Mouse (Mus musculus): ENCODE data around the gene Timm29.
"Not testable (repeated sequence)": the region's sequence is repeated elsewhere in the genome, so short reads cannot be mapped to it uniquely, and the experiment has no call there.

The Timm29 gene

DNA sequence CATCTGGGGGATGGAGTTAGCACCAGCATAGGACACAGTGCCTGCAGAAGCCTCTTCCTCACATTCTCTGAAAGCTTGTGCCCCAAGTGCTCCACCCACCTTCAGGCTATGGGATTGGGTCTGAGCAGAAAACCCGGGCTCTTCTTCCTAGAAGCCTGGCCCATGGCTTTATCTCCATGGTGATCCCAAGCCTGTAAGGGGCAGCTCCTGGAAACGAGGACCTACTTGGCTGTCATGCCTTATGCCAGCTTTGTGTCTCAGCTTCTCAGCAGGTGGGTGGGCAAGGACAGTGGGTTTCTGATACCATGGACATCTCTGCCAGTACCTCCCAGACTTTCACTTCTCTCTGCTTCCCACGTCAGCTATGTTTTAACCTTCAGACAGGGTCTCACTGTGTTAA is 14.3 kb upstream of the Timm29 start:
- DNase-seq (ENCODE audit: low read depth, low spot score) = no peak

DNA sequence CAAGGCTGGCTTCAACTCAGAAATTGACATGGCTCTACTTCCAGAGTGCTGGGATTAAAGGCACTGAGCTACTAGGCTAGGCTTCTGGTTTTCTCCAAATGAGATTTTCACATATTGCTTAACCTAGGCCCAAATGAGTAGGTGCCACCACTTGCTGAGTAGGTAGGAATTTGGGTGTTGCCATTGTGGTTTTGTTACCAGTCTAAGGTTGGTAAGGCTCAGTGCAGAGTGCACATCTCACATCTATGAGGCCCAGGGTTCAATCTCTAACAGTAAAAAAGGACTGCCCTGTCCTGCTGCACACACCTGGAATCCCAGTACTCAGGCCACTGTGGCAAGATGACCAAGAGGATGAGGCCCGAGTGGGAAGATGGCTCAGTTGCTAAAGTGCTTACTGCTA is 7.1 kb upstream of the Timm29 start:
- DNase-seq (ENCODE audit: low read depth, low spot score) = no peak

DNA sequence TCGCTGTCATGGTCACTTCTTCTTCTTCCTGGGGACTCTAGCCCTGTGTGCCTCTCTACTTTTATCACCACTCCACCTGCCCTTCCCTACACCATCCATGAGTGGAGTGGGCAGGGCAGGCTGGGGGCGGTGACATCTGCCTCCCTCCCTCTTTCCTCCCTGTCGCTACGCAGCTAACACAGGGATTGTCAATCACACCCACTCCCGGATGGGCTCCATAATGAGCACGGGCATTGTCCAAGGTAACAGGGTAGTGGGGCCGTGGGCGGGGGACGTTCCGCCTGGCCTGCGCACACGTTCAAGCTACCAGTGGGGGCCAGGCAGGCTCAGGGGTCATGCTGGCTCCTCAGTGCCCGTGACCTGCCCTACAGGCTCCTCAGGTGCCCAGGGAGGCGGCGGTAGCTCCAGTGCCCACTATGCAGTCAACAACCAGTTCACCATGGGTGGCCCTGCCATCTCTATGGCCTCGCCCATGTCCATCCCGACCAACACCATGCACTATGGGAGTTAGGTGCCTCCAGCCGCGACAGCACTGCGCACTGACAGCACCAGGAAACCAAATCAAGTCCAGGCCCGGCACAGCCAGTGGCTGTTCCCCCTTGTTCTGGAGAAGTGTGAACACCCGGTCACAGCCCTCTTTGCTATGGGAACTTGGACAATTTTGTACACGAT is 4.7 kb upstream of the Timm29 start:
- DNase-seq (ENCODE audit: low read depth, low spot score) = no peak

DNA sequence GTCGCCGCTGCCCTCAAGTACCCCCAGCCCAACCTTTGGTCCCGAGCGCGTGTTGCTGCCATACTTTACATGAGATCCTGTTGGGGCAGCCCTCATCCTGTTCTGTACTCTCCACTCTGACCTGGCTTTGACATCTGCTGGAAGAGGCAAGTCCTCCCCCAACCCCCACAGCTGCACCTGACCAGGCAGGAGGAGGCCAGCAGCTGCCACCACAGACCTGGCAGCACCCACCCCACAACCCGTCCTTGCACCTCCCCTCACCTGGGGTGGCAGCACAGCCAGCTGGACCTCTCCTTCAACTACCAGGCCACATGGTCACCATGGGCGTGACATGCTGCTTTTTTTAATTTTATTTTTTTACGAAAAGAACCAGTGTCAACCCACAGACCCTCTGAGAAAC is 4.2 kb upstream of the Timm29 start:
- no peak for DNase-seq (ENCODE audit: low read depth, low spot score)

DNA sequence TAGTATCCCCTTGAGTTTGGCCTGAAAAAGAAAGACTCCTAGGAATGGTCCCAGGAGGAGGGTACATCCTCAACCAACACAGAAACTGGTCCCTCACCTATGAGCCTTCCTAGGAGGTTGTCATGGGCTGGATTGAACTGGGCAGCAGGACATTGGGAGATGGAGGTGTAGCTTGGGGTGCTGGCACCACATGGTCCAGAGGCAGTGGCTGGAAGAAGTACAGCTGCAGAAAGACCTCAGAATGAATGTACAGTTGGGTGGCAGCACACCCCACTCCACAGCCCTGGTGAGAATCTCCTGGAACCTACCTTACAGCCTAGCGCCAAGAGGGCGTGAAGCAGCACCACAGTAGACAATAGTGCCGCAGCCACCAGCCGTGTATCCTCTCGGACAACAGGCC is 3.0 kb upstream of the Timm29 start:
- no peak for DNase-seq (ENCODE audit: low read depth, low spot score)

DNA sequence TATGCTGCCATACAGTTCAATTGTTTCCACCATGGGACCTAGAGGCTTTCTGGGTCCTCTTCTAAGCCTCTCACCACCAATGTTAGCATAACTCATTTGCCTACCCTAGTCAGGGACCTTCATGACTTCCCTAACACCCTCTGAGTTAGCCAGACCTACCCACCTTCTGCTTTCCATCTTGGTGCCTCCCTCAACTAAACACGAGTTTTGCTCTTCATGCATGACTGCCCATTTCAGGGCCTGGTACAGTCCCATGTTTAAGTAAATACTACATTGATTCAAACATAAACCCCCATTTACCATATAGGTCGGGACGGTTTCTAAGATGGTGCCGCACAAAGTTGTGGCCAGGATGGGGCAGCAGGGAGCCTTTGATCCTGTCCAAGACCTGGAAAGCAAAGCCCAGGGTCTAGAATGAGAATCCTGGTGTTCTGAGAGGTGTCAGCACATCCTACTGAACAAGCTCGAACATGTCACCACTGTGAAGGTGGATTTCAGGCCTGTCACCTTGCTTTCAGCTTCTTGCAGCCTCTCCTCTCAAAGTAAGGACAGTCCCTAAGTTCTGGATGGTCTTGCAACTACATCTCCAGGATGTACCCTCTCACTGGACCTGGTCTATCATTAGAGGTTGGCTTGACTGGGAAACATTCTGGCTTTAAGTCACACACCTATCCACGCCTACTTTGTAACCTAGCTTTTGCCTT is 1.2 kb upstream of the Timm29 start:
- no peak for DNase-seq (ENCODE audit: low read depth, low spot score)

DNA sequence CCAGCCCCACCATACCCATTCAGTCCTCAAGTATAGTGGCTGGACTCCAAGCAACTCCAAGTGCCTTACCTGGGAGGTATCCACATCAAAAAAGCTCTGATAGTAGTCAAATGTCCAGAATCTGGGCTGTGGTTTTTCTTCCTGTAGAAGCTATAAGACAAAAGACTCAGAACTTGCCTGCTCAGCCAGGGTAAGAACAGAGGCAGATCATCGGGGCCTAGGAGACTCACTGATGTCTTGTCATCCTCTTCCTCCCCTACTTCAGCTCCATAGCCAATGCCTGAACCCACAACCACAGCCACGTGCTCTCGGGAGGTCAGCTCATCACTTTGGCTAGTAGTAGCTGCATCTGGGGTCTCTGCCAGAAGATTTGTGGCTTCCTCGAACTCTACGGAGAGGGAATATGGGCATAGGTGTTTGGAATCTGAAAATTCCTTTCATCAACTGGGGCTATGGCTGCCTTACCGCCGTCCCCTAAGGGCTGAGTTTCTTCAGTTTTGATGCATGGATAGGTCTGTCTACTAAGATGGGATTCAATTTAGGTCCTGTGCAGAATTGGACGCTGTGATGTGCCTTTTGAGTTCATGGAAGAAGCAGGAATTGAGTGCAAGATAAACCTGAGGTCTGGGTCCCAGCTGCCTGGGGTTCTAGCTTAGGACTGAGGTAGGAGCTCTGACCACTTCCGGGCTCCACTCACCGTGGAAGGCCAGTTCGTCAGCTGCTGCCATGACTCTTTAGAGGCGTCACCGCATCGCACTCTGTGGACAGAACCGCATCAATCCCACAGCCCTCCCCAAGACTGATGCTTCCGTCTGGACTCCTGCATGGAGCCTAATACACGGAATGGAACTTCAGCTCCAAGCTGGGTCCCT is 455 bp upstream of the Timm29 start:
- DNase-seq (ENCODE audit: low read depth, low spot score) = no peak

DNA sequence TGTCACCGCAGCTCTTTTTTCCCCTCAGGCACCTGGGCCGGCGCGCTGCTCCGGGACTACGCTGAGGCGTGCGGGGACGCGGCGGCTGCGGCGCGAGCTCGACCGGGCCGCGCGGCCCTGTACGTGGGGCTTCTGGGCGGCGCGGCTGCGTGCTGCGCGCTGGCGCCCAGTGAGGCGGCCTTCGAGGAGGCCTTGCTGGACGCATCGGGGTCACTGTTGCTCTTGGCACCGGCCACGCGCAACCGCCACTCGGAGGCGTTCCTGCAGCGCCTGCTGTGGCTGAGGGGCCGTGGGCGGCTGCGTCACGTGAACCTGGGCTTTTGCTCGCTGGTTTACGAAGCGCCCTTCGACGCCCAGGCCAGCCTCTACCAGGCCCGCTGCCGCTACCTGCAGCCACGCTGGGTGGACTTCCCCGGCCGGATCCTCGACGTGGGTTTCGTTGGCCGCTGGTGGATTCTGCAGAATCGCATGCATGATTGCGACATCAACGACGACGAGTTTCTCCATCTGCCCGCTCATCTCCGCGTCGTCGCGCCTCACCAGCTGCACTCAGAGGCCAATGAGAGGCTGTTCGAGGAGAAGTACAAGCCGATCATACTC is 700 bp downstream of the Timm29 start:
- peak; percentile 51 for DNase-seq (ENCODE audit: low read depth, low spot score)

DNA sequence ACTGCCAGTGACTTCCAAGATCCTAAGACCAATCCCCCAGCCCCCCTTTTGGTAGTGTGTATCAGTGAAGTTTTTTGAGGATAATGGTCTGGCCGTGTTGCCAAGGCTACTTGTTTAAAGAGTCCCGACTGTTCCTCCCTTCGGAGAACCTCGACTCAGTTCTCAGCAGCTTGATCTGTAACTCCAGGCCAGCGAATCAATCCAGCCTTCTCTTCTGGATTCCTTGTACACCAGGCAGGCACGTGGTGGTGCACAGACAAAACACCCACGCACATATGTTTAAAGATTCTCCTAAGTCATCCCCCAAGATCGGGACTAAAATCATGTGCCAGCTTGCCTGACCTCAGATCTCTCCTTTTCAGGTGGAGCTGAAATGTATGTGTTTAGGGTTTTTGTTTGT is 1.8 kb downstream of the Timm29 start:
- DNase-seq (ENCODE audit: low read depth, low spot score) = not testable (repeated sequence)

DNA sequence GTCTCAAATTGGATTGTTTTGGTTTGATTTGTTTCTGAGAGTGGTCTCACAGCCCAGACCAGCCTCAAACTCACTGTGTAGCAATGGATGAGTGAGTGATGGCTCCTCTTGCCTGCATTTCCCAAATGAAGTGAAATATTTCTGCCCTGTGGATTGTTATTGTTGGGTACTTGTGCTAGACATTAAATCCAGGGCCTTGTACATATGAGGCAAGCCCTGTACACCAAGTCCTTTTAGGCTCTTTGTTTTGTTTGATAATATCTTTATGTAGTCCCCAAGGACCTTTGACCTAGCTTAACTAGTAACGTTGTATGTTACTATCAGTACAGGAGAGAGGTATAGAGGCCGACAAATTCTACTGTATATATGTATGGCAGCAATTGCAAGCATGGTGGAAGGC is 2.3 kb downstream of the Timm29 start:
- no peak for DNase-seq (ENCODE audit: low read depth, low spot score)

DNA sequence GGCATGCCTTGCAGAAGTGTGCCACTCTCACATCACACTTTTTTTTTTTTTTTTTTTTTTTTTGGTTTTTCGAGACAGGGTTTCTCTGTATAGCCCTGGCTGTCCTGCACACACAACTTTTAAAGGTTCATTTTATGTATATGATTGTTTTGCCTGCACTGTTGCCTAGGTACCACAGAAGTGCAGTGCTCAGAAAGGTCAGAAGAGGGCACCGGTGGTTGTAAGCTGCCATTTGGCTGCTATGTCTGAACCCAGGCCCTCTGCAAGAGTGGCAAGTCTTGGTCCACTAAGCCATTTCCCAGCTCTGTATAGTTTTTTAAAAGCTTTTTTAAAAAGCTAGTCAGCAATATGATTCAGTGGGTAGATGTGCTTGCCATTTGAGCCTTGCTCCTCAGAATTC is 5.7 kb downstream of the Timm29 start:
- peak; percentile 58 for DNase-seq (ENCODE audit: low read depth, low spot score)

DNA sequence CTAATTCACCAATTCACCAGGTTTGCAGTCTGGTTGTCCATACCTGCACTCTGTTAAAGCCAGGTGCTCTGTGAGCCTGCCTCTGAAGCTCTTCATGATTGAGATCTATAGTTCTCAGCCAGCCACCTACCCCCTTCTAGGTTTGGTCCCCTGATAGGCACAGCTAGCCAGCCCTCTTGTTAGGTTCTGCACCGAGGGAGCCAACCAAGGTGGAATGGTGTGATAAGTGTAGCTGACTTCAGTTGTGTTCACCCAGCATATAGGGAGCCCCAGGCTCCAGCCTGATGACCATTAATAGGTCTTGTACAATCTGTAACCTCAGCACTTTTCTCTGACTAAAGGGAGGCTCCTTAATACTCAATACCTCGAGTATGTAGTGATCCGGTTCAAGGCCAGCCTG is 7.7 kb downstream of the Timm29 start:
- DNase-seq (ENCODE audit: low read depth, low spot score) = no peak

DNA sequence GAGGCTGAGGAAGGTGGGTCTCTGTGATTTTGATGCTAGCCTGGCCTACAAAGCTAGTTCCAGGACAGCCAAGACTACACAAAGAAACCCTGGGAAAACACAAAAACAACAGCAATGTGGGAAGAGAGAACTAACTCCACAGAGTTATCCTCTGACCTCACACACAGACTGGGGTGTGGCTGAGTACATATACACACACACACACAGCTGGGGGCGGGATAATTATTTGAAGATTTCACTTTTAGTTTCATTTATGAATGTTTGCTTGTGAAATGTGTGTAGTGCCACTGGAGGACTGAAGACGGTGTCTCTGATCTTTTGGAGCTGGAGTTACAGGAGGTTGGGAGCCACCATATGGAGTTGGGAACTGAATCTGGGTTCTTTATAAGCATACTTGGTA is 8.6 kb downstream of the Timm29 start:
- no peak for DNase-seq (ENCODE audit: low read depth, low spot score)

DNA sequence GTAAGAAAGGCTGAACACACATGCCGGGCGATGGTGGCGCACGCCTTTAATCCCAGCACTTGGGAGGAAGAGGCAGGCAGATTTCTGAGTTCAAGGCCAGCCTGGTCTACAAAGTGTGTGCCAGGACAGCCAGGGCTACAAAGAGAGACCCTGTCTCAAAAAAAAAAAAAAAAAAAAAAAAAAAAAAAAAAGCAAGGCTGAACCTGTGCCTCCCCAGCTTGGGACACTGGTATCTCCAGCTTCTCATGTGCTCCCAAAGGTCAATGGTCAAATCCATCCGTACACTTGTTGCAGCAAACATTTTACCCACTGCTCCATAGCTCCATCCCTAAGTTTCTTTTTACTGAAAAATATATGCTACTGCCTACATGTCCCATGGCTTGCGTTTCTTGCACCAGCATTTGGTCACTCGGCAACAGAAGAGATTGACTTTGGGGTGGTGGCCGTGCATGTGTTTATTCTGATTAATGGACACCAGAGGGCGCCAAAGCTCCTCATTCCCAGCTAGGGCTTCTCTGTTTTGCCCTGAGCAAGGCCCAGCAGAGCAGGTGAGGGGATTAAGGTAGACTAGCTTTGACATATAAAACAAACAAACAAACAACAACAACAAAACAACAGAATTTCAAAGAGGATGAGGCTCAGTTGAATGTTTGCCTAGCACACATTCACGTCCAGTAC is 9.3 kb downstream of the Timm29 start:
- peak; percentile 91 for DNase-seq (ENCODE audit: low read depth, low spot score)

DNA sequence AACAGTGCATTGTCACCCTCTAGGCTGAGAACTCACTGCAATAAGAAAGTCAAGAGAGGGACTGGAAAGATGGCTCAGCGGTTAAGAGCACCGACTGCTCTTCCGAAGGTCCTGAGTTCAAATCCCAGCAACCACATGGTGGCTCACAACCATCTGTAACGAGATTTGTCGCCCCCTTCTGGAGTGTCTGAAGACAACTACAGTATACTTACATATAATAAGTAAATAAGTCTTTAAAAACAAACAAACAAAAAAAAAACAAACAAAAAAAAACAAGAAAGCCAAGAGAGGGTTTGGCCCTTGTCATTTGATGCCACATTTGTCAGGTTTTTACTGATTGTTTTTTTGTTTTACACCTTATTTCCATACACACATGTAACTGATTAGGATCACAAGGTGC is 11.6 kb downstream of the Timm29 start:
- no peak for DNase-seq (ENCODE audit: low read depth, low spot score)

DNA sequence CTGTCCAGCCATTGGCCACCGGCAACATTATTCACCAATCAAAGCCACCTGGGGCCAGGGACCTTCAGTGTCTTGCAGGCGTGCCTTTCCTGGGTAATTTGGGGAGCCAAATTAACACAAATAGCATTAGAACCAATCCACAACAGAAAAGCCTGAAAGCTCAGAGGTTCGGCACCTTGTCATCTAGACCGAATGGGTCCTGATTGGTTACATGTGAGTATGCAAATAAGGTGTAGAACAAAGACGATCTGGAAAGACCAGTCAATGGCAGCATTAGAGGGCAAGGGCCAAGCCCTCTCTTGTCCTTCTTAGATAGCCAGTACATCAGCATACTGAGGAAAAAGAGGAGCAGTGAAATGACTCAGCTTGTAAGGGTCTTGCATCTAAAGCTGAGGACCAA is 13.3 kb downstream of the Timm29 start:
- DNase-seq (ENCODE audit: low read depth, low spot score) = peak; percentile 68

DNA sequence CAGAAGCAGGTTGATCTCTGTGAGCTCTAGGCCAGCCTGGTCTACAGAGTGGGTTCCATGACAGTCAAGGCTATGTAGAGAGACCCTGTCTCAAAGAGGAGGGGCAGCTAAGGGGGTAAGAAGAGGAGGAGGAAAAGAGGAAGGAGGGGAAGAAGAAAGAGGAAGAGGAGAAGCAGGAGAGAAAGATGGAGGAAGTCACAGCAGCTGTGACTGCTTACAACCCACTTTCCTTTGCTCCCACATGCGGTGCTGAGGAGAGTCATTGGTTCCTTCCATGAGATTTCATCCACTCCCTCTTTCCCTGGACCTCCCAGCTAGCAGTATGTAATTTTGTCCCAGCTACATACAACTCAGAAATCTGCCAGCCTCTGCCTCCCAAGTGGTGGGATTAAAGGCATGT is 14.1 kb downstream of the Timm29 start:
- DNase-seq (ENCODE audit: low read depth, low spot score) = no peak

DNA sequence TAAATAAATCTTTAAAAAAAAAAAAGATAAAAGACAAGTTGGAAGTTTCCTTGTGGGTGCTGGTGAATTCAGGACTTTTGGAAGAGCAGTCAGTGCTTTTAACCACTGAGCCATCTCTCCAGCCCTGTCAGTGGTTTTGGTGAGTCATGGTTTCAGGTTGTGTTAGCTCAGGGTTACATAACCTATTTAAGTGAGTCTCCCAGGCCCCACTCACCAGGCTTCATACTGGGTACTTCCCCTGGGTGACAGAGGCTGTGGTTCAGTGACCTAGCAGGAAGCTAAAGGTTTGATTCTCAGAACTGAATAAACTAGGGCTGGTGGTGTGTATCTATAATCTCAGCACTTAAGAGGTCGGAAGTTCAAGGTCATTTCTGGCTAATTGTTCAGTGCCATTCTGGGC is 17.3 kb downstream of the Timm29 start:
- no peak for DNase-seq (ENCODE audit: low read depth, low spot score)

DNA sequence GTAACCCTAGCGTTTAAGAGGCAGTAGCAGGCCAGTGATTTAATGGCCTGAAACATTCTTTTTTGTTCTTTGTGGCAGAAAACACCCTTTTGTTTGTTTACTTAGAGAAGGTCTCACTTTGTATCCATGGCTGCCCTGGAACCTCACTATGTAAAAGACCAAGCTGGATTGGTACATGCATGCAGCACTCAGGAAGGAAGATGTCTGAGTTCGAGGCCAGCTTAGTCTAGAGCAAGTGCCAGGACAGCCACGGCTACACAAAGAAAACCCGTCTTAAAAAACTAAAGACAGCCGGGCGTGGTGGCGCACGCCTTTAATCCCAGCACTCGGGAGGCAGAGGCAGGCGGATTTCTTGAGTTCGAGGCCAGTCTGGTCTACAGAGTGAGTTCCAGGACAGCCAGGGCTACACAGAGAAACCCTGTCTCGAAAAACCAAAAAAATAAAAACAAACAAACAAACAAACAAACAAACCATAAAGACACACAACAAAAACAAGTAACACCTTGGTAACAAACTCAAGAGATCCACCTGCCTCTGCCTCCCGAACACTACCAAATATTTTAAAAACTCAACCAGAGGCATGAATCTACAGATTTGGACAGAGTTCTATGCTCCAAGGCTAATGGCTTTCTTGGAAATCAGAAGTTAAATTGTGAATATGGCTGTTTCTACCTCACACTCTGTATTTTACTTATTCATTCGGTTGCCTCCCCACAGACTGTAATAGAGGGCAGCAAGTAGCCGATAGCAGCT is 22.5 kb downstream of the Timm29 start:
- DNase-seq (ENCODE audit: low read depth, low spot score) = peak; percentile 53

DNA sequence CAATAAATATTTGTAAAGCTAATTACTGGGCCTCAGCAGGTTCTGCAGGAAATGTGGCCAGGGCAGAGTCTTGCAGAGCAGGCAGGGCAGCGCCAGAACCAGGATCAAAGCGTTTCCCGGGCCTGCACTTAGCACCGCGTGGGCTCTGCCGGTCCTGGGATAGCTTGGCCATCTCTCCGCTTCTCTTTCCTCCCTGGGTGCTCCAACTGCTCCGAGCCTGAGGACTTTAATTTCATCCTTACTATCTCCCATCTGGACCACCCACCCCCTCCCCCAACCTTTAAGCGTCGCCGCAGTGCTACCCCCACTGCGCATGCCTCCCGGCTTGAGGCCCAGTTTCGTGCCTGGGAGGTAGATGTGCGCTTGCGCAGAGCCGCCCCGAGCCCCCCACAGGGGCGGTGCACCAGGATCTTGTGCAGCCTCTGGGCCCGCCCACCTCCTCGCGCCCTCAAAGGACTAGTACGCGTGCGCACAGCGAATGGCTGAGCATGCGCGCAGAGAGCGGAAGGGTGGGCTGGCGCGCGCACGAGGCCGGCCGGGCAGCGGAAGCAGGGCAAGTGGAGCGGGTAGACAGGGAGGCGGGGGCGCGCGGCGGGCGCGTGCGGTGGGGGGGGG is 23.2 kb downstream of the Timm29 start, which contains the start of gene Smarca4:
Gene Smarca4 (plus strand): TSS at position 553 of the 615 bp plus-strand sequence.
- DNase-seq (ENCODE audit: low read depth, low spot score) = peak; percentile 100

Data from ZHBTc4 (cell line).